Mouse (Mus musculus): Measurements from ENCODE around the gene Cox14. TPM values are rescaled to one million over a fixed set of nuclear protein-coding genes. Genes with fewer than 3 reads are reported as not detected.
"Not testable (repeated sequence)": the region's sequence is repeated elsewhere in the genome, so short reads cannot be mapped to it uniquely, and the experiment has no call there.

Cox14 gene
- polyA plus RNA-seq, 1 experiment from 2014 or later: 181 TPM

- no peak for ATAC-seq (ENCODE audit: low read depth)
- Histone ChIP-seq H3K4me3 (no peak overlapping the region), H3K4me1 (replicated peaks) (peaks cover 46% of the 10 kb centered on the region), H3K9ac (no peak overlapping the region), H3K27me3 (no peaks in the 10 kb centered on the region), H3K27ac (replicated peaks) (no peak overlapping the region), H3K4me2 (no peak overlapping the region), H3K9me3 (no peaks in the 10 kb centered on the region), H3K36me3 (peaks cover 42% of the 10 kb centered on the region)
- 86% methylated on average over 25 of the region's 25 CpGs for WGBS
Measured at GRCm38 (mm10) chr15:99721921-99722743, 3.3 kb upstream of the Cox14 start.

DNA sequence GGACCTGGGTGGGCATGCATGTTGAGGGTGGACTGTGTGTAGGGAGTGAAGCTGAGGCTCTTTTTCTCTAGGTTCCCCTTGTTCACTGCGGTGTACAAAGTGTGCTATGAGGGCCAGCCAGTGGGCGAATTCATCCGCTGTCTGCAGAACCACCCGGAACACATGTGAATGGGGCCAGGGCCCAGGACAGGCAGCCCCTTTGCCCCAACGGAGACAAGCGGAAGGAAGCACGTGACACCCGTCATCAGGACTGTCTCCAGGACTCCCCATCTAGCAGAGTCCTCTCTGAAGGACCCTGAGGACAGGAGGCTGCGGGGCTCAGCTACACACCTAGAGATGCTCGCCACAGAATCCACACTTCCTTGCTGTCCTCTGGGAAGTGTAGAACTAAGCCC is 2.3 kb upstream of the Cox14 start:
- Histone ChIP-seq H3K9me3 (no peaks in the 10 kb centered on the region), H3K9ac (no peak overlapping the region), H3K36me3 (peaks cover 50% of the 10 kb centered on the region), H3K4me3 (no peak overlapping the region), H3K4me2 (no peak overlapping the region), H3K4me1 (replicated peaks) (peaks cover 42% of the 10 kb centered on the region), H3K27ac (replicated peaks) (peak overlapping the region; percentile 64), H3K27me3 (no peaks in the 10 kb centered on the region)
- 72% methylated on average over 10 of the region's 10 CpGs for WGBS
- ATAC-seq (ENCODE audit: low read depth): no peak

- H3K9ac ChIP-seq: peak overlapping the region; percentile 47
- WGBS: 19% methylated on average over 11 of the region's 11 CpGs
- ATAC-seq (ENCODE audit: low read depth): no peak
- peak overlapping the region; percentile 64 for H3K27ac ChIP-seq (replicated peaks)
- peaks cover 55% of the 10 kb centered on the region for H3K36me3 ChIP-seq
- H3K27me3 ChIP-seq: no peaks in the 10 kb centered on the region
- H3K4me2 ChIP-seq: peak overlapping the region; percentile 58; the same call in 1 of the 2 replicates
- H3K9me3 ChIP-seq: no peaks in the 10 kb centered on the region
- H3K4me1 ChIP-seq (replicated peaks): peaks cover 39% of the 10 kb centered on the region
- no peak overlapping the region for H3K4me3 ChIP-seq
Measured at GRCm38 (mm10) chr15:99723515-99724291, 1.7 kb upstream of the Cox14 start.

GRCm38 (mm10) chr15:99724292-99725021 is 961 bp upstream of the Cox14 start:
- H3K27me3 ChIP-seq: no peaks in the 10 kb centered on the region
- ATAC-seq (ENCODE audit: low read depth): peak; percentile 20
- peak overlapping the region; percentile 64 for H3K27ac ChIP-seq (replicated peaks)
- H3K4me2 ChIP-seq: peak overlapping the region; percentile 58
- peaks cover 57% of the 10 kb centered on the region for H3K36me3 ChIP-seq
- 10% methylated on average over 16 of the region's 16 CpGs for WGBS
- peak overlapping the region; percentile 74 for H3K9ac ChIP-seq
- H3K4me3 ChIP-seq: peak overlapping the region; percentile 98
- no peaks in the 10 kb centered on the region for H3K9me3 ChIP-seq
- peaks cover 39% of the 10 kb centered on the region for H3K4me1 ChIP-seq (replicated peaks)

DNA sequence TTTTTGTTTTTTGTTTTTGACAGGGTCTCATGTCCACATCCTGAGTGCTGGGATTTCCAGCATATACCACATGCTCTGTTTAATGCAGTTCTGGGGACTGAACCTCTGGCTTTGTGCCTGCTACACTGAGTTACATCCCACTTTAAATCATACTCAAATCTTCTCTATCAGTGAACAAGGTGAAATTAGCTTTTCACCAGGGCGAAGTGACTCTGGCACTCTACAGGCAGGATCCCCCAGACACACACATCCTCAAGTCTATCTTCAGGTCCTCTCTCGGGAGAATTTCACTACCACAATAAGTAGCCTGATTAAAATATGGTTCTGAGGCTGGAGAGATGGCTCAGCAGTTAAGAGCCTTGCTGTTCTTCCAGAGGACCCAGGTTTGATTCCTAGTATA is 1.1 kb downstream of the Cox14 start:
- Histone ChIP-seq H3K4me2 (peak overlapping the region; percentile 86), H3K4me3 (peak overlapping the region; percentile 98), H3K27me3 (no peaks in the 10 kb centered on the region), H3K36me3 (peaks cover 57% of the 10 kb centered on the region), H3K27ac (replicated peaks) (peak overlapping the region; percentile 93; the same call in 1 of the 2 replicates), H3K9me3 (no peaks in the 10 kb centered on the region), H3K9ac (peak overlapping the region; percentile 95), H3K4me1 (replicated peaks) (peaks cover 39% of the 10 kb centered on the region)
- 73% methylated on average over 2 of the region's 2 CpGs for WGBS
- no peak for ATAC-seq (ENCODE audit: low read depth)

DNA sequence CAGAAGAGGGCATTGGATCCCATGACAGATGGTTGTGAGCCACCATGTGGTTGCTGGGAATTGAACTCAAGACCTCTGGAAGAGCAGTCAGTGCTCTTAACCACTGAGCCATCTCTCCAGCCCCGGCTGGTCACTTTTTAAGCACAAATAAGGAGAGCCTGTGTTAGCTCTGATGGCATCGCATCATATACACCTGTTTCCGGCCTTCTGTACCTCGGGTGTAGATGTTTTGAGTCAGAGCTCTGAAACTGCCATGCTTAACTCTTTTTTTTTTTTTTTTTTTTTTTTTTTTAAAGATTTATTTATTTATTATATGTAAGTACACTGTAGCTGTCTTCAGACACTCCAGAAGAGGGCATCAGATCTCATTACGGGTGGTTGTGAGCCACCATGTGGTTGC is 1.6 kb downstream of the Cox14 start:
- not testable (repeated sequence) for H3K27me3 ChIP-seq; ATAC-seq (ENCODE audit: low read depth); H3K9me3 ChIP-seq; H3K27ac ChIP-seq (replicated peaks); H3K9ac ChIP-seq; H3K4me3 ChIP-seq
- peak overlapping the region; percentile 86 for H3K4me2 ChIP-seq
- peaks cover 39% of the 10 kb centered on the region for H3K4me1 ChIP-seq (replicated peaks)
- WGBS: 94% methylated on average over 4 of the region's 5 CpGs
- peaks cover 55% of the 10 kb centered on the region for H3K36me3 ChIP-seq

DNA sequence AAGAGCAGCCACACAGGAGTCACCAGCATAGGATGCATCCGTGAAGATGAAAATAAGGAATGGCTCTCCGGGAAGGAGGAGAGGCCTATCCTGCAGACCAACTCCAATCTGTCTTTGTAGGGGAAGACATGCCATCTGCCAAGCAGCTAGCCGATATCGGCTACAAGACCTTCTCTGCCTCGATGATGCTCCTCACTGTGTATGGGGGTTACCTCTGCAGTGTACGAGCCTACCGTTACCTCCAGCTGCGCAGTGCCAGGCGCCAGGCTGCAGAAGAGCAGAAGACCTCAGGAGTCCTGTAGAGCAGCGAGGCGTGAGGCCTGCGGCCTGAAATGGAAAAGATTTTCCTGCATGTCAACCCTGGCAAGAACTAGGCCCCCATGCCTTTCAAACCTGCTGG is 2.1 kb downstream of the Cox14 start:
- ATAC-seq (ENCODE audit: low read depth): no peak

DNA sequence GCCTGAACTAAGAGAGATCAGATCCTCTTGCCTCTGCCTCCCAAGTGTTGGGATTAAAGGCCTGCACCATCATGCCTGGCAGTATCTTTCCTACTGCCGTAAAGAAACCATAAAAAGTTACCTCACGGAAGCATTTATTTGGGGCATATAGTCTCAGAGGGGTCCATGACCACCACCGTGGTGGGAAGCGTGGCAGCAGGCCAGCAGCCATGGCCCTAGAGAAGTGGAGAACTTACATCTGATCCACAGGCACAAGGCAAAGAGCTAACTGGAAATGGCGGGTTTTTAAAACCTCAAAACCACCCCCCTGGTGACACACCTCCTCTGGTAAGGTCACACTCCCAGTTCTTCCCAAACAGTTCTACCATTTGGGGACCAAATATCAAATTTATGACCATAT is 2.8 kb downstream of the Cox14 start:
- Histone ChIP-seq H3K9ac (no peak overlapping the region), H3K27ac (replicated peaks) (no peak overlapping the region), H3K4me2 (no peak overlapping the region), H3K9me3 (no peaks in the 10 kb centered on the region), H3K36me3 (peaks cover 48% of the 10 kb centered on the region), H3K4me1 (replicated peaks) (peaks cover 34% of the 10 kb centered on the region), H3K27me3 (no peaks in the 10 kb centered on the region), H3K4me3 (no peak overlapping the region)
- 93% methylated on average over 5 of the region's 5 CpGs for WGBS
- no peak for ATAC-seq (ENCODE audit: low read depth)

More for the DNA sequence above, 2.1 kb downstream of the Cox14 start:
- Histone ChIP-seq H3K9me3 (no peaks in the 10 kb centered on the region), H3K9ac (no peak overlapping the region), H3K36me3 (peaks cover 50% of the 10 kb centered on the region), H3K4me2 (no peak overlapping the region), H3K4me3 (no peak overlapping the region), H3K27me3 (no peaks in the 10 kb centered on the region), H3K4me1 (replicated peaks) (peaks cover 39% of the 10 kb centered on the region), H3K27ac (replicated peaks) (no peak overlapping the region)
- WGBS: 96% methylated on average over 12 of the region's 12 CpGs

DNA sequence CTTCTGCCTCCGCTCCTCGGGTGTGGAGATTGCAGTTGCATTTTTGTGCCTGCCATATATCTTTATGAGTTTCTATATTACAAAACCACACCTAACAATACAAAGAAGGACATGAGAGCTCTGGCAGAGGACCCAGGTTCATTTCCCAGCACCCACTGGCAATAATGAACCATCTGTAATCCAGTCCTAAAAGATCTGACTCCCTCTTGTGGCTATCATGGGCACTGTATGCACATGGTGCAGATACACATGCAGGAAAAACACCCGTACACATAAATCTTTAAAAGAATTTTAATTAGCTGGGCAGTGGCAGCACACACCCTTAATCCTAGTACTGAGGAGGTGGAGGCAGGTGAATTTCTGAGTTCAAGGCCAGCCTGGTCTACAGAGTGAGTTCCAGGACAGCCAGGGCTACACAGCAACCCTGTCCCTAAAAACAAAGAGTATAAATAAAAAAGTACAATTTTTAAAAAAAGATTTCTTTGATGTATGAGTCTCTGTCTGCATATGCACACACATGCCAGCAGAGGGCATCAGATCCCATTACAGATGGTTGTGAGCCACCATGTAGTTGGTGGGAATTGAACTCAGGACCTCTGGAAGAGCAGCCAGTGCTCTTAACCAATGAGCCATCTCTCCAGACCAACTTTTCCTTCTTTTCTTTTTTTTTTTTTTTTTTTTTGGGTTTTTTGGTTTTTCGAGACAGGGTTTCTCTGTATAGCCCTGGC is 3.8 kb downstream of the Cox14 start:
- Histone ChIP-seq H3K4me1 (replicated peaks) (peaks cover 24% of the 10 kb centered on the region), H3K4me3 (no peak overlapping the region), H3K4me2 (no peak overlapping the region), H3K36me3 (peaks cover 52% of the 10 kb centered on the region), H3K9me3 (no peaks in the 10 kb centered on the region), H3K27me3 (no peaks in the 10 kb centered on the region), H3K9ac (no peak overlapping the region), H3K27ac (replicated peaks) (no peak overlapping the region)
- WGBS: 87% methylated on average over 4 of the region's 4 CpGs
- no peak for ATAC-seq (ENCODE audit: low read depth)

- Histone ChIP-seq H3K9ac (no peak overlapping the region), H3K4me1 (replicated peaks) (peaks cover 14% of the 10 kb centered on the region), H3K27ac (replicated peaks) (no peak overlapping the region), H3K36me3 (peaks cover 69% of the 10 kb centered on the region), H3K4me3 (no peak overlapping the region), H3K9me3 (no peaks in the 10 kb centered on the region), H3K4me2 (no peak overlapping the region), H3K27me3 (no peaks in the 10 kb centered on the region)
- WGBS: 97% methylated on average over 2 of the region's 2 CpGs
- ATAC-seq (ENCODE audit: low read depth): no peak
Measured at GRCm38 (mm10) chr15:99731167-99731566, 5.7 kb downstream of the Cox14 start.

DNA sequence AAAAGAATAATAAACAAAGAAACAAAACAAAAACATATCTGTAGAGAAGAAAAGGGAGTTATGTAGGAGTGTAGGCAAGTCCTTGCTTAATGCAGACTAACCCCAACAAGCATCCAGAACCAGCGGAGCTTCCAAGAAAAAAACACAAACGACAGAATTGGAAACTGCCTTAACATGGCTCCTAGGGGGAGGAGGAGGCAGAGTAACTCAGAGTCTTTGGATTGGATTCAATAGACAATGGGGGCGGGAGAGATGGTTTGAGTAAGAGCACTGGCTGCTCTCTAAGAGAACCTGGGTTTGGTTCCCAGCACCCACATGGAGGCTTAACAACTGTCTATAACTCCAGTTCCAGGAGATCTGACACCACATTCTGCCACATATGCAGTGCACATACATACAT is 6.3 kb downstream of the Cox14 start:
- WGBS: 94% methylated on average over 3 of the region's 3 CpGs
- Histone ChIP-seq H3K27me3 (no peaks in the 10 kb centered on the region), H3K9ac (no peak overlapping the region), H3K4me3 (no peak overlapping the region), H3K9me3 (no peaks in the 10 kb centered on the region), H3K4me2 (no peak overlapping the region), H3K36me3 (peaks cover 75% of the 10 kb centered on the region), H3K27ac (replicated peaks) (no peak overlapping the region), H3K4me1 (replicated peaks) (peaks cover 8% of the 10 kb centered on the region)
- no peak for ATAC-seq (ENCODE audit: low read depth)
